Mouse (Mus musculus) midbrain, embryonic 13.5 days (tissue): Measurements from ENCODE around the gene Actn4. TPM values are rescaled to one million over a fixed set of nuclear protein-coding genes. Genes with fewer than 3 reads are reported as not detected.

Source experiments
- ATAC-seq: fragments of 200-750 bp; cut with Nextera tagmentation; 2 replicates; pipeline ENCODE4 v1.8.0; 2017; ENCODE audit warnings: mild to moderate bottlenecking, moderate TSS enrichment, moderate library complexity
- H3K27ac ChIP-seq: fragments of 300-500 bp; sonication (generic); 2 replicates; pipeline ENCODE4 v1.5.1; 2015; ENCODE audit warnings: inconsistent platforms, mild to moderate bottlenecking, moderate library complexity
- H3K27me3 ChIP-seq: fragments of 300-500 bp; sonication (generic); 2 replicates; pipeline ENCODE4 v1.6.1; 2015; ENCODE audit warnings: mild to moderate bottlenecking, inconsistent platforms
- H3K36me3 ChIP-seq: fragments of 300-500 bp; sonication (generic); 2 replicates; pipeline ENCODE4 v1.6.1; 2015; ENCODE audit warnings: mild to moderate bottlenecking, inconsistent platforms
- H3K4me1 ChIP-seq: fragments of 300-500 bp; sonication (generic); replicated peaks from 2 replicates; pipeline ENCODE4 v1.6.1; 2015; ENCODE audit warnings: inconsistent platforms
- H3K4me2 ChIP-seq: fragments of 300-500 bp; sonication (generic); replicated peaks from 2 replicates; pipeline ENCODE4 v1.6.1; 2015; ENCODE audit warnings: moderate library complexity, mild to moderate bottlenecking, inconsistent platforms
- H3K4me3 ChIP-seq: fragments of 300-500 bp; sonication (generic); replicated peaks from 2 replicates; pipeline ENCODE4 v1.5.1; 2015; ENCODE audit warnings: mild to moderate bottlenecking, inconsistent platforms
- H3K9ac ChIP-seq: fragments of 300-500 bp; sonication (generic); replicated peaks from 2 replicates; pipeline ENCODE4 v1.6.1; 2015; ENCODE audit warnings: mild to moderate bottlenecking, inconsistent platforms
- H3K9me3 ChIP-seq: fragments of 300-500 bp; sonication (generic); 2 replicates; pipeline ENCODE4 v1.6.1; 2016; ENCODE audit warnings: mild to moderate bottlenecking, inconsistent platforms
- WGBS: fragments of 180-500 bp; shearing (Covaris S2); methylation state at CpG from one replicate; pipeline ENCODE4 v1.1.7; 2015; 5-methylcytosine and 5-hydroxymethylcytosine counted together
- polyA plus RNA-seq: library from polyadenylated mRNA; unstranded; fragments of >200 nt; fragmentation: Nextera tagmentation; extraction: Ambion mirVana; gene quantifications from 2 replicates; pipeline ENCODE4 v1.2.1, GENCODE M21; 2015

Actn4 gene
- 120 and 132 TPM in 2 replicates for polyA plus RNA-seq

- Histone ChIP-seq H3K4me1 (peaks cover 39% of the 10 kb centered on the region), H3K9me3 (no peaks in the 10 kb centered on the region), H3K4me2 (peak within 1 kb of the TSS; percentile 88), H3K27ac (peak within 1 kb of the TSS; percentile 90), H3K27me3 (no peaks in the 10 kb centered on the region), H3K4me3 (peak within 1 kb of the TSS; percentile 89), H3K9ac (peak within 1 kb of the TSS; percentile 96), H3K36me3 (no peaks in the 10 kb centered on the region)
- under 1% methylated on average over 72 of the region's 76 CpGs for whole genome bisulfite sequencing
- ATAC-seq, result peak; percentile 91
These were observed at the start of gene Actn4 for GRCm38 (mm10) chr7:28961927-28962670. Gene Actn4 (minus strand): TSS chr7:28962340.

- no peak for ATAC-seq
These were observed 46.6 kb upstream of the Actn4 start for GRCm38 (mm10) chr7:29008714-29009113.

GRCm38 (mm10) chr7:29008171-29008570 lies 46.0 kb upstream of the Actn4 start:
- 95% methylated on average over 10 of the region's 10 CpGs for WGBS

More at GRCm38 (mm10) chr7:29008714-29009113, 46.6 kb upstream of the Actn4 start:
- Histone ChIP-seq H3K27me3 (no peaks in the 10 kb centered on the region), H3K9me3 (no peaks in the 10 kb centered on the region), H3K9ac (no peak overlapping the region), H3K4me3 (no peak overlapping the region), H3K36me3 (no peaks in the 10 kb centered on the region), H3K4me2 (no peak overlapping the region), H3K27ac (no peak overlapping the region), H3K4me1 (no peaks in the 10 kb centered on the region)
- 79% methylated on average over 9 of the region's 9 CpGs for WGBS

GRCm38 (mm10) chr7:29007224-29008101 lies 45.3 kb upstream of the Actn4 start:
- Histone ChIP-seq H3K9me3 (no peaks in the 10 kb centered on the region), H3K36me3 (no peaks in the 10 kb centered on the region), H3K27me3 (no peaks in the 10 kb centered on the region), H3K4me2 (no peak overlapping the region), H3K4me3 (no peak overlapping the region), H3K9ac (no peak overlapping the region), H3K27ac (no peak overlapping the region), H3K4me1 (no peaks in the 10 kb centered on the region)
- no peak for ATAC-seq
- 81% methylated on average over 9 of the region's 9 CpGs for WGBS

More at GRCm38 (mm10) chr7:29008171-29008570, 46.0 kb upstream of the Actn4 start:
- Histone ChIP-seq H3K4me1 (no peaks in the 10 kb centered on the region), H3K27me3 (no peaks in the 10 kb centered on the region), H3K9ac (no peak overlapping the region), H3K9me3 (no peaks in the 10 kb centered on the region), H3K4me3 (no peak overlapping the region), H3K4me2 (no peak overlapping the region), H3K36me3 (no peaks in the 10 kb centered on the region), H3K27ac (no peak overlapping the region)
- ATAC-seq, result no peak

DNA sequence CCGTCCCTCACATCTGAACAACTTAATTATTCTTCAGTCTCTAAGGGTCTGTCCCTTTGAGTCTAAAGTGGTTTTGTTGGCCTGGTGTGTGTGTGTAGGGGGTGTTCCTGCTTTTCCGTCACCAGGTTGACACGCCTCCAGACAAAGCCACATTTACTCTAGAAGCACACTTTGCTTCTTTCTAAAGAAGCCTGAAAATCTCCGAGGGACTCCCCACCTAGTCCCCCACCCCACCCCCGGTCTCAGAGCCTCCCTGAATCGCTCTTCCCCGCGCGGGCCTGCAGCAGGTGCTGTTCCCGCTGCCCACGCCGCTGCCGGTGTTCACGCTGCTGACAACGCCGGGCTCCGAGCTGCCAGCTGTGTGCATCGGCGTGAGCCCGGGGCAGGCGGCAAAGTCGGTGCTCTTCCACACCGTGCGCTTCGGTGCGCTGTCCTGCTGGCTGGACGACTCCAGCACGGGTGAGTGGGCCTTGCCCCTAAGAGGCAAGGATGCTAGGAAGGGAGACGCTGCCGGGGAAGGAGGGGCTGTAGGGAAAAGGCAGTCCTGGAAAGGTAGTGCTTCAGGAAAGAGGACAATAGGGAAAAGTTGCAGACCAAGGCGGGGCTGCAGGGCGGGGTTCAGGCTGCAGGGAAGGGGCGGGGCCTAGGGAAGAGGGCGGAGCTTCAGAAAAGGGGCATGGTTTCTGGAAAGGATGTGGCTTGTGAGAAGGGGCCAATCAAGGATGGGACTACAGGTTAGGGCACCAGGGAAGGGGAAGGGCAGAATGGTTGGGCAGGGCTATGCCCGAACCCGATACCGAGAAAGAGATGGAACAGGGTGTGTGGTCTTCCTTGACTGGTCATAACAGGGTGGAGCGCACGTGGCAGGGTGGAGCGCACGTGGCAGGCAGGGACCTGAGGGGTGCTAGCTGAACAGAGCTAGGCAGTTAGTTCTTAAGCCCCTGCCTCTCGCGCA lies 38.8 kb upstream of the Actn4 start:
- no peaks in the 10 kb centered on the region for H3K36me3 ChIP-seq
- H3K9me3 ChIP-seq, result no peaks in the 10 kb centered on the region
- H3K27me3 ChIP-seq, result peaks cover 17% of the 10 kb centered on the region
- 7% methylated on average over 43 of the region's 43 CpGs for WGBS
- H3K4me3 ChIP-seq, result peak overlapping the region; percentile 53
- H3K4me1 ChIP-seq, result peaks cover 8% of the 10 kb centered on the region
- peak overlapping the region; percentile 70 for H3K9ac ChIP-seq
- peak; percentile 87 for ATAC-seq
- H3K27ac ChIP-seq, result no peak overlapping the region; the same call in 1 of the 2 replicates
- H3K4me2 ChIP-seq, result peak overlapping the region; percentile 80

DNA sequence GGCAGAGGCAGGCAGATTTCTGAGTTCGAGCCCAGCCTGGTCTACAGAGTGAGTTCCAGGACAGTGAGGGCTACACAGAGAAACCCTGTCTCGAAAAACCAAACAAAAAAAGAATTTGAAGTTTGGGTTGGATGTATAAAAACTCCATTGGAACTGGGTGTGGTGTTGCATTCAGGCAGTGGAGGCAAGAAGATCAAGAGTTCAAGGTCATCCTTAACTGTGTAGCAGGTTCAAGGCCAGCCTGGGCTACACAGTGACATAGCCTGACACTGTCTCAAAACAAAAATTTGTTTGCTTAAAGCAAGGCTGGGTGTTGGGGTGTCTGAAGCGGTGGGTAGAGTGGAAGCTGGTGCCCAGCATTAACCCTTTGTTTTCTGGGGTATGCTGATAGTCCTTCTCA lies 31.3 kb upstream of the Actn4 start:
- Histone ChIP-seq H3K4me1 (no peaks in the 10 kb centered on the region), H3K9ac (no peak overlapping the region), H3K27me3 (no peaks in the 10 kb centered on the region), H3K4me3 (no peak overlapping the region), H3K4me2 (no peak overlapping the region), H3K27ac (no peak overlapping the region), H3K36me3 (no peaks in the 10 kb centered on the region), H3K9me3 (no peaks in the 10 kb centered on the region)
- ATAC-seq, result no peak
- WGBS, result 85% methylated on average over 3 of the region's 3 CpGs

DNA sequence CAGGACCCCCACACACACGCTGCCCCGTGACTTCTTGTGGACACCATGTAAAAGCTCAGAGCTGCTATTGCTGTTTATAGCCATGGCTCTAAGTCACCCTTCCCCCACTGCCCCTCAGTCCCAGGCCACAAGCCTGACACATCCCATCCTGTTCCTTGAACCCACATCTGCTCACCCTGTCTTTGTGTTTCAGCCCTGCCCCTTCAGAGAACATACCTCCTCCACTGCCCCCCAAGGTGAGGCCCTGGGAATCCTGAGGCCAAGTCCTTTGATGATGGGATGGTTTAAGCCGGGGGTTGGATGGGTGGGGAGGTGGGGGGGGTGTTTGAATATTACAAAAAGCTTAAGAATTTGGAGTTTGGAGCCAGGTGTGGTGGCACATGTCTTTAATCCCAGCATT lies 30.9 kb upstream of the Actn4 start:
- H3K4me2 ChIP-seq, result no peak overlapping the region
- H3K9ac ChIP-seq, result no peak overlapping the region
- H3K4me3 ChIP-seq, result no peak overlapping the region
- H3K27me3 ChIP-seq, result no peaks in the 10 kb centered on the region
- 93% methylated on average over 3 of the region's 3 CpGs for WGBS
- no peaks in the 10 kb centered on the region for H3K36me3 ChIP-seq
- no peaks in the 10 kb centered on the region for H3K4me1 ChIP-seq
- no peak for ATAC-seq
- no peak overlapping the region for H3K27ac ChIP-seq
- H3K9me3 ChIP-seq, result no peaks in the 10 kb centered on the region

- H3K4me3 ChIP-seq, result no peak overlapping the region
These were observed 29.5 kb upstream of the Actn4 start for GRCm38 (mm10) chr7:28991616-28992015.

GRCm38 (mm10) chr7:28990766-28991273 lies 28.7 kb upstream of the Actn4 start:
- no peak overlapping the region for H3K4me3 ChIP-seq
- WGBS, result 56% methylated on average over 14 of the region's 14 CpGs
- H3K4me2 ChIP-seq, result no peak overlapping the region
- H3K27me3 ChIP-seq, result no peaks in the 10 kb centered on the region
- no peaks in the 10 kb centered on the region for H3K4me1 ChIP-seq
- H3K9me3 ChIP-seq, result no peaks in the 10 kb centered on the region
- no peak overlapping the region for H3K9ac ChIP-seq
- no peak for ATAC-seq
- no peak overlapping the region for H3K27ac ChIP-seq
- no peaks in the 10 kb centered on the region for H3K36me3 ChIP-seq

More at GRCm38 (mm10) chr7:28991616-28992015, 29.5 kb upstream of the Actn4 start:
- WGBS, result 62% methylated on average over 5 of the region's 5 CpGs
- Histone ChIP-seq H3K9me3 (no peaks in the 10 kb centered on the region), H3K27ac (no peak overlapping the region), H3K9ac (no peak overlapping the region), H3K27me3 (no peaks in the 10 kb centered on the region), H3K4me1 (no peaks in the 10 kb centered on the region), H3K36me3 (no peaks in the 10 kb centered on the region), H3K4me2 (no peak overlapping the region)
- ATAC-seq, result no peak

GRCm38 (mm10) chr7:28985207-28985606 lies 23.1 kb upstream of the Actn4 start:
- no peaks in the 10 kb centered on the region for H3K27me3 ChIP-seq
- no peak overlapping the region for H3K27ac ChIP-seq
- no peak overlapping the region for H3K9ac ChIP-seq
- ATAC-seq, result no peak
- H3K4me1 ChIP-seq, result peaks cover 21% of the 10 kb centered on the region
- H3K4me3 ChIP-seq, result no peak overlapping the region
- no peaks in the 10 kb centered on the region for H3K9me3 ChIP-seq
- 89% methylated on average over 7 of the region's 7 CpGs for WGBS
- H3K36me3 ChIP-seq, result no peaks in the 10 kb centered on the region
- H3K4me2 ChIP-seq, result no peak overlapping the region

DNA sequence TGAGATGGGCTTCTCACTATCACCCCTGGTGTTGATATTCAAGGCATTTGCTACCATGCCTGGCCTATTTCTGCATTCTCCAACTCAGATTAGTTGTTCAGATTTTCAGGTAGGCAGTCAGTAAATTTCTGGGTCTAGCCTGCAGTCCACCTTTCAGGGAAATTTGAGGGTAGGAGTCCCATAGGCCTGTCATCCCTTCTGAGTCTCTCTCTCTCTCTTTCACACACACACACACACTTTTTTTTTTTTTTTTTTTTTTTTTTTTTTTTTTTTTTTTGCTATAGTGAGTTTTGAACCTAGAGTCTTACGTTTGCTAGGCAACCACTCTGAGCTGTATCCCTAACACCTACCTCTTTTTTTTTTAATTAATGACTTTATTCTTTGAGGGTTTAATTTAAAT lies 22.3 kb upstream of the Actn4 start:
- ATAC-seq, result no peak
- H3K9ac ChIP-seq, result no peak overlapping the region

More for the DNA sequence above, 22.3 kb upstream of the Actn4 start:
- Histone ChIP-seq H3K4me2 (no peak overlapping the region), H3K27me3 (no peaks in the 10 kb centered on the region), H3K36me3 (0 out of 2 replicates have a peak, but pooled peaks cover under 1% of the 10 kb centered on the region), H3K27ac (no peak overlapping the region), H3K4me3 (no peak overlapping the region), H3K4me1 (peaks cover 21% of the 10 kb centered on the region), H3K9me3 (no peaks in the 10 kb centered on the region)
- 87% methylated on average over 1 of the region's 1 CpGs for WGBS
